Mouse (Mus musculus): Measurements from ENCODE around the gene Ccdc189. TPM values are rescaled to one million over a fixed set of nuclear protein-coding genes. Genes with fewer than 3 reads are reported as not detected.

Gene Ccdc189
- polyA plus RNA-seq, 1 experiment from 2014 or later, result 5.8 TPM

GRCm38 (mm10) chr7:127614511-127614890 is 26.1 kb upstream of the Ccdc189 start:
- H3K27me3 ChIP-seq (replicated peaks), result no peaks in the 10 kb centered on the region
- peak overlapping the region; percentile 59 for H3K4me2 ChIP-seq
- peak overlapping the region; percentile 64 for H3K4me3 ChIP-seq (replicated peaks)
- peak; percentile 61 for ATAC-seq (ENCODE audit: insufficient read depth, low FRiP score, low read depth)
- H3K4me1 ChIP-seq, result peaks cover 9% of the 10 kb centered on the region
- no peaks in the 10 kb centered on the region for H3K9me3 ChIP-seq
- H3K9ac ChIP-seq, result peak overlapping the region; percentile 76
- peaks cover 31% of the 10 kb centered on the region for H3K36me3 ChIP-seq
- WGBS, result under 1% methylated on average over 41 of the region's 44 CpGs
- peak overlapping the region; percentile 62 for H3K27ac ChIP-seq

- H3K9ac ChIP-seq, result peak overlapping the region; percentile 76
- H3K4me2 ChIP-seq, result peak overlapping the region; percentile 59
- no peak overlapping the region for H3K27ac ChIP-seq
- H3K36me3 ChIP-seq, result peaks cover 31% of the 10 kb centered on the region
- no peak for ATAC-seq (ENCODE audit: insufficient read depth, low FRiP score, low read depth)
- no peaks in the 10 kb centered on the region for H3K27me3 ChIP-seq (replicated peaks)
- H3K4me1 ChIP-seq, result peaks cover 9% of the 10 kb centered on the region
- H3K4me3 ChIP-seq (replicated peaks), result peak overlapping the region; percentile 64
- 23% methylated on average over 8 of the region's 8 CpGs for WGBS
- no peaks in the 10 kb centered on the region for H3K9me3 ChIP-seq
Observed at GRCm38 (mm10) chr7:127614091-127614490, 25.7 kb upstream of the Ccdc189 start.

GRCm38 (mm10) chr7:127613501-127613900 is 25.1 kb upstream of the Ccdc189 start:
- 0 out of 2 replicates have a peak overlapping the region, but pooled peaks have one; percentile 59 for H3K4me2 ChIP-seq

GRCm38 (mm10) chr7:127611561-127611960 is 23.2 kb upstream of the Ccdc189 start:
- no peaks in the 10 kb centered on the region for H3K27me3 ChIP-seq (replicated peaks)
- no peak overlapping the region for H3K4me3 ChIP-seq (replicated peaks)
- peaks cover 48% of the 10 kb centered on the region for H3K36me3 ChIP-seq
- no peaks in the 10 kb centered on the region for H3K9me3 ChIP-seq
- H3K27ac ChIP-seq, result no peak overlapping the region
- 97% methylated on average over 26 of the region's 26 CpGs for WGBS
- no peak for ATAC-seq (ENCODE audit: insufficient read depth, low FRiP score, low read depth)
- no peak overlapping the region for H3K4me2 ChIP-seq
- peaks cover 9% of the 10 kb centered on the region for H3K4me1 ChIP-seq
- H3K9ac ChIP-seq, result no peak overlapping the region

More at GRCm38 (mm10) chr7:127613501-127613900, 25.1 kb upstream of the Ccdc189 start:
- Histone ChIP-seq H3K36me3 (peaks cover 36% of the 10 kb centered on the region), H3K27ac (no peak overlapping the region), H3K9me3 (no peaks in the 10 kb centered on the region), H3K27me3 (replicated peaks) (no peaks in the 10 kb centered on the region), H3K9ac (no peak overlapping the region), H3K4me1 (peaks cover 9% of the 10 kb centered on the region), H3K4me3 (replicated peaks) (peak overlapping the region; percentile 64; the same call in 1 of the 2 replicates)
- WGBS, result 80% methylated on average over 8 of the region's 8 CpGs
- no peak for ATAC-seq (ENCODE audit: insufficient read depth, low FRiP score, low read depth)

GRCm38 (mm10) chr7:127611011-127611410 is 22.6 kb upstream of the Ccdc189 start:
- Histone ChIP-seq H3K27ac (no peak overlapping the region), H3K27me3 (replicated peaks) (no peaks in the 10 kb centered on the region), H3K36me3 (peaks cover 51% of the 10 kb centered on the region), H3K4me1 (peaks cover 7% of the 10 kb centered on the region), H3K9me3 (no peaks in the 10 kb centered on the region), H3K4me3 (replicated peaks) (no peak overlapping the region), H3K4me2 (no peak overlapping the region), H3K9ac (no peak overlapping the region)
- ATAC-seq (ENCODE audit: insufficient read depth, low FRiP score, low read depth), result no peak
- 97% methylated on average over 29 of the region's 29 CpGs for WGBS

DNA sequence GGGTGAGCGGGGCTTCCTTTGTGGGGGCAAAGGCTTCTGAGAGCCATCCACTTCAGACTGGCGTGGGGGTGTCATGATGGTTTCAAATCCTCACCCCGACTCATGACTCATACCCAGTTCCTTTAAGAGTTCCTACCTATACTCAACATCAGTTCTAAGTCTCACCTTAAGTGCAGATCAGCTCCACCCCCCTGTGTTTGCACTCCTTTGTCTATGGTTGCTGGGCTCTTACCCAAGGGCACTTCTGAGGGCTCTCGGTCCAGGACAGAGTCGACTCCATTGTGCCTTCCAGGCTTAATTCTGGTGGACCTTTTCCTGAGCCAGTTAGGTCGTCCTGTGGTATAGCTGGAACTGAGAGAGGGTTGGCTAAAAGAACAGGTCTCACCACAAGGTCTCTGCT is 18.8 kb upstream of the Ccdc189 start:
- H3K27me3 ChIP-seq (replicated peaks), result no peaks in the 10 kb centered on the region

DNA sequence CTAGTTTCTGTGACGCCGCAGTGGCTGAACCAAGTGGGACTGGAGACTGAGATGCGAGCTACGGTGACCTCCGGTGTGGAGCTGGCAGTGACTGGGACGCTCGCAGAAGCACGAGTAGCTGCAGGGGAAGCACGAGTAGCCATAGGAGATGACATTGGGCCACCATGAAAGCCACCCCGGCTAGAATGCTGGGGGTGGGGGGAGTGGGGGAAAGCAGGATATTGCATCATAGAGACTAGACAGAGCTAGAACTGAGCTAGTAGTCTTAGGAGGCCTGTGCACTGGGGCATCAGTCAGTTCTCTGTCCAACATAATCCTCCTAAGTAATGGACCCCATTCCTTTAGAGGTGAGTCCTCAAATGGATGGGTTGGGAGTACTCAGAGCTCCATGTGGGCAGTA is 15.9 kb upstream of the Ccdc189 start:
- H3K9me3 ChIP-seq, result no peaks in the 10 kb centered on the region
- no peaks in the 10 kb centered on the region for H3K4me1 ChIP-seq
- H3K4me3 ChIP-seq (replicated peaks), result no peak overlapping the region
- H3K27ac ChIP-seq, result no peak overlapping the region
- no peak overlapping the region for H3K9ac ChIP-seq
- no peaks in the 10 kb centered on the region for H3K27me3 ChIP-seq (replicated peaks)
- no peak for ATAC-seq (ENCODE audit: insufficient read depth, low FRiP score, low read depth)
- H3K36me3 ChIP-seq, result peaks cover 58% of the 10 kb centered on the region
- H3K4me2 ChIP-seq, result no peak overlapping the region
- 87% methylated on average over 10 of the region's 10 CpGs for WGBS

More for the DNA sequence above, 18.8 kb upstream of the Ccdc189 start:
- ATAC-seq (ENCODE audit: insufficient read depth, low FRiP score, low read depth), result no peak
- H3K4me3 ChIP-seq (replicated peaks), result no peak overlapping the region
- 74% methylated on average over 6 of the region's 6 CpGs for WGBS
- H3K9ac ChIP-seq, result no peak overlapping the region
- H3K4me1 ChIP-seq, result no peaks in the 10 kb centered on the region
- H3K27ac ChIP-seq, result no peak overlapping the region
- peaks cover 61% of the 10 kb centered on the region for H3K36me3 ChIP-seq
- H3K9me3 ChIP-seq, result no peaks in the 10 kb centered on the region
- no peak overlapping the region for H3K4me2 ChIP-seq

- no peak for ATAC-seq (ENCODE audit: insufficient read depth, low FRiP score, low read depth)
- H3K4me1 ChIP-seq, result no peaks in the 10 kb centered on the region
- no peak overlapping the region for H3K27ac ChIP-seq
- H3K36me3 ChIP-seq, result peaks cover 51% of the 10 kb centered on the region
- WGBS, result 82% methylated on average over 2 of the region's 2 CpGs
- no peak overlapping the region for H3K9ac ChIP-seq
- H3K27me3 ChIP-seq (replicated peaks), result no peaks in the 10 kb centered on the region
- no peak overlapping the region for H3K4me3 ChIP-seq (replicated peaks)
- H3K4me2 ChIP-seq, result no peak overlapping the region
- no peaks in the 10 kb centered on the region for H3K9me3 ChIP-seq
Observed at GRCm38 (mm10) chr7:127602903-127603302, 14.5 kb upstream of the Ccdc189 start.

DNA sequence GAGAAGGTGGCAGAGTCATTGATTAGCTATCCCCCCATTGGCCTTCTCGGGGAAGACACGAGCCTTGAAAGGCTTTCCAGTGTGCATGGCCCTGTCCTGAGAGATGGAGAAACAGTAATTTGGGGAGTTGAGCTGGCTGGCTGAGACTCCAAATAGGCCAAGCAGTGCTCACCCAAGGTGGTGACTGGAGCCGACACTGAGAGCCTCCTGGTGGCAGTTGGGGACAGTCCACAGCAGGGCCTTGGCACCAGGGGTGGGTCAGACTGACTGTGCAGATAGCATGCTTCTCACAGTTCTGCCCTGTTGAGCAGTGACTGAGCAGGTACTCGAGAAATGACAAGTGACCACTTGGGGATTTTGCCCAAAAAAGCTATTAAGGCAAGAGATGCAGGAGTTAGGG is 13.3 kb upstream of the Ccdc189 start:
- Histone ChIP-seq H3K27ac (no peak overlapping the region), H3K9me3 (no peaks in the 10 kb centered on the region), H3K4me1 (no peaks in the 10 kb centered on the region), H3K36me3 (peaks cover 58% of the 10 kb centered on the region), H3K9ac (no peak overlapping the region), H3K4me2 (no peak overlapping the region), H3K4me3 (replicated peaks) (no peak overlapping the region), H3K27me3 (replicated peaks) (no peaks in the 10 kb centered on the region)
- WGBS, result 90% methylated on average over 4 of the region's 4 CpGs
- no peak for ATAC-seq (ENCODE audit: insufficient read depth, low FRiP score, low read depth)

- no peak overlapping the region for H3K27ac ChIP-seq
- WGBS, result 94% methylated on average over 7 of the region's 7 CpGs
- no peak overlapping the region for H3K9ac ChIP-seq
- peaks cover 64% of the 10 kb centered on the region for H3K36me3 ChIP-seq
- no peak overlapping the region for H3K4me2 ChIP-seq
- H3K27me3 ChIP-seq (replicated peaks), result no peaks in the 10 kb centered on the region
- no peaks in the 10 kb centered on the region for H3K4me1 ChIP-seq
- no peaks in the 10 kb centered on the region for H3K9me3 ChIP-seq
- no peak overlapping the region for H3K4me3 ChIP-seq (replicated peaks)
- ATAC-seq (ENCODE audit: insufficient read depth, low FRiP score, low read depth), result no peak
Observed at GRCm38 (mm10) chr7:127600612-127601011, 12.2 kb upstream of the Ccdc189 start.

DNA sequence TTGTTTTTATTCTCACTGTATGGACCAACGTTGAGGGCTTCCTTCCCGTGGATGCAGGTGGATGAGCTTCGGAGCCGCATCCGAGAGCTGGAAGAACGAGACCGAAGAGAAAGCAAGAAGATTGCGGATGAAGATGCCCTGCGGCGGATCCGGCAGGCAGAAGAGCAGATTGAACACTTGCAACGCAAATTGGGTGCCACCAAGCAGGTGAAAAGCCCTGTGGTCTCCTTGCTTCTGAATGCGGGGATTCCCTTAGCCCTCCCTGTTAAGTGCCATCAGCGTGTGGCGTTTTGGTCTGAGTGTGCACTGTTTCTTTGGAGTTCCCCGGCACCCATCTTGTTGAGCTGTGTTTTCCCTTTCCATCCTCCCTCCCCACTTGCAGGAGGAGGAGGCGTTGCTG is 8.4 kb upstream of the Ccdc189 start:
- no peak for ATAC-seq (ENCODE audit: insufficient read depth, low FRiP score, low read depth)
- H3K4me1 ChIP-seq, result no peaks in the 10 kb centered on the region
- H3K4me3 ChIP-seq (replicated peaks), result no peak overlapping the region
- H3K27ac ChIP-seq, result no peak overlapping the region
- no peak overlapping the region for H3K4me2 ChIP-seq
- H3K9me3 ChIP-seq, result no peaks in the 10 kb centered on the region
- peaks cover 81% of the 10 kb centered on the region for H3K36me3 ChIP-seq
- H3K27me3 ChIP-seq (replicated peaks), result no peaks in the 10 kb centered on the region
- no peak overlapping the region for H3K9ac ChIP-seq
- WGBS, result 94% methylated on average over 17 of the region's 17 CpGs

DNA sequence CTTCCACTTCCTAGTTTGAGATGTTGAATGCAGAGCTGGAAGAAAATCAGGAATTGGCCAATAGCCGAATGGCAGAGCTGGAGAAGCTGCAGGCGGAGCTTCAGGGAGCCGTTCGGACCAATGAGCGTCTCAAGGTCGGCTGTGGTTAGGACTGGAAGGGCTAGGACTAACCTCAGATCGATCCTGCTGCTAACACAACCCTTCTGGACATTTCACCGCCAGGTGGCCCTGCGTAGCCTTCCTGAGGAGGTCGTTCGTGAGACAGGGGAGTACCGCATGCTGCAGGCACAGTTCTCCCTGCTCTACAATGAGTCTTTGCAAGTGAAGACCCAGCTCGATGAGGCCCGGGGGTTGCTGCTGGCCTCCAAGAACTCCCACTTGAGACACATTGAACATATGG is 4.2 kb upstream of the Ccdc189 start:
- no peak for ATAC-seq (ENCODE audit: insufficient read depth, low FRiP score, low read depth)
- Histone ChIP-seq H3K27me3 (replicated peaks) (no peaks in the 10 kb centered on the region), H3K4me1 (peaks cover 6% of the 10 kb centered on the region), H3K36me3 (peaks cover 77% of the 10 kb centered on the region), H3K9ac (no peak overlapping the region), H3K4me3 (replicated peaks) (no peak overlapping the region), H3K27ac (no peak overlapping the region), H3K9me3 (no peaks in the 10 kb centered on the region), H3K4me2 (no peak overlapping the region)
- WGBS, result 83% methylated on average over 14 of the region's 14 CpGs

GRCm38 (mm10) chr7:127591108-127591507 is 2.7 kb upstream of the Ccdc189 start:
- no peak overlapping the region for H3K9ac ChIP-seq
- 90% methylated on average over 10 of the region's 10 CpGs for WGBS
- H3K4me2 ChIP-seq, result no peak overlapping the region
- H3K27me3 ChIP-seq (replicated peaks), result no peaks in the 10 kb centered on the region
- peaks cover 10% of the 10 kb centered on the region for H3K4me1 ChIP-seq
- H3K27ac ChIP-seq, result no peak overlapping the region
- no peak for ATAC-seq (ENCODE audit: insufficient read depth, low FRiP score, low read depth)
- H3K4me3 ChIP-seq (replicated peaks), result no peak overlapping the region
- H3K36me3 ChIP-seq, result peaks cover 62% of the 10 kb centered on the region
- no peaks in the 10 kb centered on the region for H3K9me3 ChIP-seq
